Mouse (Mus musculus) liver, postnatal 0 days (tissue): ENCODE results near the gene Cep350.

Experiments used
- CTCF ChIP-seq: sonication (generic); IDR thresholded peaks from 2 replicates; pipeline ENCODE4 v1.5.1; 2016; ENCODE audit warnings: antibody characterized with exemption, low read depth
- EP300 ChIP-seq: IDR thresholded peaks from 2 replicates; pipeline ENCODE4 v1.6.1; 2016; ENCODE audit warnings: antibody characterized with exemption, low read depth, mild to moderate bottlenecking

DNA sequence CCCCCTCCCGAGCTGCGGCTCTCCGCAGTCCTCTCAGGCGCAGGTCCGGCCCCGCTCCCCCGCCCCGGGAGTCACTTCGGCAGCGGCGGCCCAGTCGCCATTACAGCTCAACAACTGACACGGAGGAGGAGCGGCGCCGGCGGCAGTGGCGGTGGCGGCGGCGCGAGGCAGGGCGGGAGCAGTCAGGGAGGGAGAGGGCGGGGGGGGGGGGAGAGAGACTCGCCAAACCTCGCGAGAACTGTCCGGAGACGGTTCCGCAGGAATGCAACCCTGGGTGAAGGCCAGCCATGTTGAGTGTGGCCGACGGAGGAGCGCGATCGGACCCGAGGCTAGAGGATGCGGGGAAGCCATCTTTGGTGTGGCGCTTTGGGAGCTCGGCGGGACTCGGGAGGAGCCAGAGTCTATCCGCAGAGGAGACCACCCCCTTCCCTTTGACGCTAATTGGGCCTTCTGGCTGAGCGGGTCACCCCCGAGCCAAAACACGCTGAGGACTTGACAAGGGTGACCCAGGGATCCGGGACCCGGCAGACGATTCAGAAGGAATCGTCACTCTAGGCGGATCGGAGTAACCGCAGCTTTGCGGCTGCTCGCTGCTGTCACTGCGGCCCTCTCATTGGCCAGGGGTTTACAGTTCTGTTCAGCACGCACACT is at the start of gene Cep350:
- TF ChIP-seq CTCF (no peak), EP300 (no peak)
